Mouse (Mus musculus): ENCODE measurements around the gene Syn3. TPM values are rescaled to one million over a fixed set of nuclear protein-coding genes. Genes with fewer than 3 reads are reported as not detected.

Syn3 gene
- polyA plus RNA-seq, 1 experiment from 2014 or later, result 1.3 TPM

DNA sequence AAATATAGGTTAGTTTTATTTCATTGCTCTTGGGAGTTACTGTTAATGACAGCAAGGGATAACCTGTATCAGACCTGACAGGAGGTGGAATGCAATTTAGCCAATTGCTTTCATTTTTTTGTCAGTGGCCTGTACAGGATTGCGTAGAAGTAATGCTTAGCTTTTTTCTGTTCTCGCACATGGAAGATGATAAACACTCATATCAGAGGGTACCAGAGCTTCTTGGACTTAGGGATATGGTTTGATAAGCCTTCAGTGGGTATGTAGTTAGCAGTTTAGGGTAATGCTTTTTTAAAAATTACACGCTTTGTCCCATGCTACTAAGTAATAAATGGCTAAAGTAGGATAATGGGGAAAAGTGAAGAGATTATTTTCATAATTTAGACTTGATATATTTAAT lies 472.3 kb downstream of the Syn3 start:
- DNase-seq (ENCODE audit: low spot score), result no peak
- TF ChIP-seq EP300 (optimal IDR thresholded peaks at IDR 0.05) (no peak), CTCF (IDR thresholded peaks at IDR 0.05; ENCODE audit: low read depth) (no peak)
- ATAC-seq (ENCODE audit: low FRiP score, low TSS enrichment), result no peak
- H3K4me1 ChIP-seq (replicated peaks; ENCODE audit: control insufficient read depth, insufficient read depth), result 0 out of 2 replicates have a peak, but pooled peaks cover 3% of the 10 kb centered on the region
- no peaks in the 10 kb centered on the region for H3K27me3 ChIP-seq (ENCODE audit: control insufficient read depth, insufficient read depth, low read length)
- no peaks in the 10 kb centered on the region for H3K36me3 ChIP-seq (ENCODE audit: control insufficient read depth, insufficient read depth, low read length)
- 91% methylated on average over 3 of the region's 3 CpGs for WGBS
- H3K4me3 ChIP-seq (ENCODE audit: low read depth, low read length), result no peak overlapping the region
- H3K9ac ChIP-seq (ENCODE audit: low read length), result no peak overlapping the region
- H3K4me2 ChIP-seq (replicated peaks; ENCODE audit: low read depth), result no peak overlapping the region
- no peak overlapping the region for H3K27ac ChIP-seq (replicated peaks)
- no peaks in the 10 kb centered on the region for H3K9me3 ChIP-seq (ENCODE audit: control insufficient read depth, low read length)

DNA sequence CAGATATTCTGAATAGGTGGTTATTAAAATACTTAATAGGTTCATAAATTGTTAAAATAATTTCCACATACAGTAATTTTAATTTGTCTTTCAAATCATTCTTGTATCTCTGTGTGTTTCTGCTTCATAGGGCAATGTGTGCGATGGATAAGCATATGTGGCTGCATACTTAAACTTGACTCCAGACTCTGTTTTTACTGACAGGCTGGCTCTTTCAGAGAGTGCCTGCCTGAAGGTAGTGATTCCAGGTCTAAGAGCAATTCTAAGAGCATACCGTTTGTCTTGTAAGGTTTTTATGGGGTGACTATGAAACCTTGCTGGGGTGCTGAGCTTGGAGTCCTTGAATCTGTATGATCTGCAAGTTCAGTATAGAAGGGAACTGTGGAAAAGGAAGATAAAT lies 472.8 kb downstream of the Syn3 start:
- Histone ChIP-seq H3K36me3 (ENCODE audit: control insufficient read depth, insufficient read depth, low read length) (no peaks in the 10 kb centered on the region), H3K27me3 (ENCODE audit: control insufficient read depth, insufficient read depth, low read length) (no peaks in the 10 kb centered on the region), H3K9me3 (ENCODE audit: control insufficient read depth, low read length) (no peaks in the 10 kb centered on the region), H3K4me3 (ENCODE audit: low read depth, low read length) (no peak overlapping the region), H3K4me1 (replicated peaks; ENCODE audit: control insufficient read depth, insufficient read depth) (0 out of 2 replicates have a peak, but pooled peaks cover 3% of the 10 kb centered on the region), H3K27ac (replicated peaks) (no peak overlapping the region), H3K4me2 (replicated peaks; ENCODE audit: low read depth) (no peak overlapping the region), H3K9ac (ENCODE audit: low read length) (no peak overlapping the region)
- TF ChIP-seq EP300 (optimal IDR thresholded peaks at IDR 0.05) (no peak), CTCF (IDR thresholded peaks at IDR 0.05; ENCODE audit: low read depth) (no peak)
- ATAC-seq (ENCODE audit: low FRiP score, low TSS enrichment) (no peak), DNase-seq (ENCODE audit: low spot score) (no peak)
- 87% methylated on average over 2 of the region's 2 CpGs for WGBS

DNA sequence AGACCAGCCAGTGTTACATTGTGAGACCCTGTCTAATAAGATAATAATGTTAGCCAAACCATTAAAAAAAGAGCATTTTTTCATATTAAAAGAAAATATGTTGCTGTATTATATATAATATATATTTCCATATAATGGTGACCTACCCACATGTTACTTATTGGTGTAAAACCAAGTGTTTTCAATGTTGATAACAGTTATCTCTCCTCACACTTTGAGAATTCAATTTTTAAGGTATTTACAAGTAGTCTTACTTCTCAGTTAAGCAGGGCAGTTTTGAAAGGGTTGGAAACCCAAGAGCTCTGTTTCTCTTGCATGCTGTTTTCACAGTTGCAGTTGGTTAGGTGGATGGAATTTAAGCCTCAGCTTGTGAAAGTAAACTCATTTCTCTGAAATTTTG lies 475.5 kb downstream of the Syn3 start:
- H3K36me3 ChIP-seq (ENCODE audit: control insufficient read depth, insufficient read depth, low read length), result no peaks in the 10 kb centered on the region
- ATAC-seq (ENCODE audit: low FRiP score, low TSS enrichment), result no peak
- H3K9me3 ChIP-seq (ENCODE audit: control insufficient read depth, low read length), result no peaks in the 10 kb centered on the region
- no peak for DNase-seq (ENCODE audit: low spot score)
- TF ChIP-seq EP300 (optimal IDR thresholded peaks at IDR 0.05) (no peak), CTCF (IDR thresholded peaks at IDR 0.05; ENCODE audit: low read depth) (no peak)
- no peak overlapping the region for H3K4me3 ChIP-seq (ENCODE audit: low read depth, low read length)
- no peak overlapping the region for H3K27ac ChIP-seq (replicated peaks)
- H3K4me1 ChIP-seq (replicated peaks; ENCODE audit: control insufficient read depth, insufficient read depth), result 0 out of 2 replicates have a peak, but pooled peaks cover 3% of the 10 kb centered on the region
- peak overlapping the region; percentile 61; the same call in 1 of the 2 replicates for H3K4me2 ChIP-seq (replicated peaks; ENCODE audit: low read depth)
- no peaks in the 10 kb centered on the region for H3K27me3 ChIP-seq (ENCODE audit: control insufficient read depth, insufficient read depth, low read length)
- no peak overlapping the region for H3K9ac ChIP-seq (ENCODE audit: low read length)

GRCm38 (mm10) chr10:86022474-86022816 lies 476.3 kb downstream of the Syn3 start:
- no peaks in the 10 kb centered on the region for H3K9me3 ChIP-seq (ENCODE audit: control insufficient read depth, low read length)
- no peaks in the 10 kb centered on the region for H3K36me3 ChIP-seq (ENCODE audit: control insufficient read depth, insufficient read depth, low read length)
- peak overlapping the region; percentile 98 for H3K27ac ChIP-seq (replicated peaks)
- no peak for TF ChIP-seq EP300 (optimal IDR thresholded peaks at IDR 0.05)
- TF ChIP-seq CTCF (IDR thresholded peaks at IDR 0.05; ENCODE audit: low read depth), result no peak
- ATAC-seq (ENCODE audit: low FRiP score, low TSS enrichment) (0 out of 2 replicates have a peak, but pooled peaks have one; percentile 1), DNase-seq (ENCODE audit: low spot score) (no peak)
- peak overlapping the region; percentile 61 for H3K4me2 ChIP-seq (replicated peaks; ENCODE audit: low read depth)
- H3K27me3 ChIP-seq (ENCODE audit: control insufficient read depth, insufficient read depth, low read length), result no peaks in the 10 kb centered on the region
- 2% methylated on average over 6 of the region's 6 CpGs for WGBS
- H3K4me3 ChIP-seq (ENCODE audit: low read depth, low read length), result peak overlapping the region; percentile 88
- peak overlapping the region; percentile 77 for H3K9ac ChIP-seq (ENCODE audit: low read length)
- 0 out of 2 replicates have a peak, but pooled peaks cover 3% of the 10 kb centered on the region for H3K4me1 ChIP-seq (replicated peaks; ENCODE audit: control insufficient read depth, insufficient read depth)

DNA sequence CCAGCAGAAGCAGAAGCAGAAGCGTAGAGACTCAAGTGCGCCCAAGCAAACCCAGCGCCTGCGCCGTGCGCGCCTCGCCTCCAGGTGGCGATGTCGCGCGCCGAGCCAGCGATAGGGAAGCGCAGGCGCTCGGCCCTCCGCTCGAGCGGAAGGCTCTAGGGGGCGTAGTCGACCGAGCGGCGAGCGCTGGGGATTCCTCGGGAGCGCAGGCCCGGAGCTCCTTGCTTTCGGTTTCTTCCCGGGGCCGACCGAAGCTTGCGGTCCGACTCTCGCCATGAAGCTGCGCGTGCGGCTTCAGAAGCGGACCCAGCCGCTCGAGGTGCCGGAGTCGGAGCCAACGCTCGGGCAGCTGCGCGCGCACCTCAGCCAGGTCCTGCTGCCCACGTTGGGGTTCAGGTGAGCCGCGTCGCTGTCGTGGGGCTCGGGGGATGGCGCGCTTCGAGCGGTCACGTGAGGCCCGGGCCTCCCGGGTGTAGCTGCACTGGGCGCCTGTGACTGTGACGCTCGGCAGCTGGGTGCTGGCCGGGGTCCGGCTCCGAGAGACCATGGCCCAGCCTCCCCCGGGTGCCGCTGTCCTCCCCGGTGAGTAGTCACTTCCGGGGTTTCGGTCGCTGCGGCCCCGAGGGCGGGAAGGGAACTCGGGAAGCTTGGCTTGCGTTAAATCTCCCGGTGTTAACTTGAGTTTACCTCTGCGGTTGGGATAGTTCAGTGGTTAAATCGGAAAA lies 476.8 kb downstream of the Syn3 start, which contains the start of gene Fbxo7:
Gene Fbxo7 (plus strand): TSS at position 224 of the 725 bp plus-strand sequence.
- WGBS, result under 1% methylated on average over 82 of the region's 82 CpGs
- no peaks in the 10 kb centered on the region for H3K9me3 ChIP-seq (ENCODE audit: control insufficient read depth, low read length)
- H3K4me3 ChIP-seq (ENCODE audit: low read depth, low read length), result peak within 1 kb of the TSS; percentile 88
- peak within 1 kb of the TSS; percentile 98 for H3K27ac ChIP-seq (replicated peaks)
- no peaks in the 10 kb centered on the region for H3K27me3 ChIP-seq (ENCODE audit: control insufficient read depth, insufficient read depth, low read length)
- 0 out of 2 replicates have a peak, but pooled peaks cover 3% of the 10 kb centered on the region for H3K4me1 ChIP-seq (replicated peaks; ENCODE audit: control insufficient read depth, insufficient read depth)
- H3K36me3 ChIP-seq (ENCODE audit: control insufficient read depth, insufficient read depth, low read length), result no peaks in the 10 kb centered on the region
- DNase-seq (ENCODE audit: low spot score), result peak; percentile 94
- H3K9ac ChIP-seq (ENCODE audit: low read length), result peak within 1 kb of the TSS; percentile 77
- peak within 1 kb of the TSS; percentile 61 for H3K4me2 ChIP-seq (replicated peaks; ENCODE audit: low read depth)
- ATAC-seq (ENCODE audit: low FRiP score, low TSS enrichment), result peak; percentile 97
- TF ChIP-seq CTCF (IDR thresholded peaks at IDR 0.05; ENCODE audit: low read depth) (peak; percentile 99), EP300 (optimal IDR thresholded peaks at IDR 0.05) (no peak)

DNA sequence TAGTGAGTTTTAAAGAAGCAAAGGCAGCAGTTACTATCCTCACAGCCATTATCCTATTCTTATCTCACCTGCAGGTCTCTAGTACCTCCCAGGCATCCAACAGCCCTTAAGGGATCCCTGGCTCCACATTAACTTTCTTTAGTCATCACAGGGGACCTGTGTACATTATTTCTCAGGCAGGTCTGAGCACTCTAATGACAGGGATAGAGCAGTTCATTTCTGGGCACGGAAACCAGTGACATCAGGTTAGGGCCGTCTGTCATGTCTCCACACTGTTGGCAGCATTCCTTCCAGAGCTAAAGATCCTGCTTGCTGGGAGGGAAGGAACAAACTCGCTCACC lies 477.3 kb downstream of the Syn3 start:
- H3K36me3 ChIP-seq (ENCODE audit: control insufficient read depth, insufficient read depth, low read length), result no peaks in the 10 kb centered on the region
- peak overlapping the region; percentile 31; the same call in 1 of the 2 replicates for H3K9ac ChIP-seq (ENCODE audit: low read length)
- no peak for DNase-seq (ENCODE audit: low spot score)
- peak overlapping the region; percentile 88; the same call in 1 of the 2 replicates for H3K4me3 ChIP-seq (ENCODE audit: low read depth, low read length)
- no peaks in the 10 kb centered on the region for H3K27me3 ChIP-seq (ENCODE audit: control insufficient read depth, insufficient read depth, low read length)
- WGBS, result 0% methylated on average over 3 of the region's 3 CpGs
- TF ChIP-seq CTCF (IDR thresholded peaks at IDR 0.05; ENCODE audit: low read depth) (no peak), EP300 (optimal IDR thresholded peaks at IDR 0.05) (no peak)
- no peak; the same call in 1 of the 2 replicates for ATAC-seq (ENCODE audit: low FRiP score, low TSS enrichment)
- 0 out of 2 replicates have a peak, but pooled peaks cover 3% of the 10 kb centered on the region for H3K4me1 ChIP-seq (replicated peaks; ENCODE audit: control insufficient read depth, insufficient read depth)
- peak overlapping the region; percentile 61 for H3K4me2 ChIP-seq (replicated peaks; ENCODE audit: low read depth)
- H3K27ac ChIP-seq (replicated peaks), result peak overlapping the region; percentile 65
- no peaks in the 10 kb centered on the region for H3K9me3 ChIP-seq (ENCODE audit: control insufficient read depth, low read length)
